Mouse (Mus musculus) naive thymus-derived CD4-positive, alpha-beta T cell, adult 5 months (primary cell): ENCODE data around the gene Clec4a1. TPM values are rescaled to one million over a fixed set of nuclear protein-coding genes. Genes with fewer than 3 reads are reported as not detected.

Experiments used
- polyA plus RNA-seq: library from polyadenylated mRNA; unstranded; fragments of 100-300 nt; shearing (Covaris generic); gene quantifications from one replicate; pipeline ENCODE4 v1.2.1, GENCODE M21; 2017

The Clec4a1 gene
- polyA plus RNA-seq = not detected

DNA sequence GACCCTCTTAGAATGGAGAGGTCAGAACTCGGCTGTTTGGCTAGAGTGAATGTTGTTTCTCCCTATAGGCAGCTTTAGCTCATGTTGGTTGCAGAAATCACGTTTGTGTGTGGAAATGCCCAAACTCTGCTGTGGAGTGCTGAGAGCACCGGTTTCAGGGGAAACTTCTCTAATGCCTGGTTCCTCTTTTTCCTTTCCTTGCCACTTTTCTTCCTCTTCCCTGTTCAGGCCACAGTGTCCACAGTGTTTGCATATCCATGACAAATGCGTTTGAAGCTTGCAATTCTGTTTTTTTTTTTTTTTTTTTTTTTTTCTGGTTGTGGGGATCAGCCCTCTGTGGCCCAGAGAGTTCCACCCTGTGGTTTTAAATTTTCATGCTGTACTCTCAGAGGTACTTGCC is at the start of gene Clec4a1:
Gene Clec4a1 (plus strand): TSS at position 398 of the 400 bp plus-strand sequence.

DNA sequence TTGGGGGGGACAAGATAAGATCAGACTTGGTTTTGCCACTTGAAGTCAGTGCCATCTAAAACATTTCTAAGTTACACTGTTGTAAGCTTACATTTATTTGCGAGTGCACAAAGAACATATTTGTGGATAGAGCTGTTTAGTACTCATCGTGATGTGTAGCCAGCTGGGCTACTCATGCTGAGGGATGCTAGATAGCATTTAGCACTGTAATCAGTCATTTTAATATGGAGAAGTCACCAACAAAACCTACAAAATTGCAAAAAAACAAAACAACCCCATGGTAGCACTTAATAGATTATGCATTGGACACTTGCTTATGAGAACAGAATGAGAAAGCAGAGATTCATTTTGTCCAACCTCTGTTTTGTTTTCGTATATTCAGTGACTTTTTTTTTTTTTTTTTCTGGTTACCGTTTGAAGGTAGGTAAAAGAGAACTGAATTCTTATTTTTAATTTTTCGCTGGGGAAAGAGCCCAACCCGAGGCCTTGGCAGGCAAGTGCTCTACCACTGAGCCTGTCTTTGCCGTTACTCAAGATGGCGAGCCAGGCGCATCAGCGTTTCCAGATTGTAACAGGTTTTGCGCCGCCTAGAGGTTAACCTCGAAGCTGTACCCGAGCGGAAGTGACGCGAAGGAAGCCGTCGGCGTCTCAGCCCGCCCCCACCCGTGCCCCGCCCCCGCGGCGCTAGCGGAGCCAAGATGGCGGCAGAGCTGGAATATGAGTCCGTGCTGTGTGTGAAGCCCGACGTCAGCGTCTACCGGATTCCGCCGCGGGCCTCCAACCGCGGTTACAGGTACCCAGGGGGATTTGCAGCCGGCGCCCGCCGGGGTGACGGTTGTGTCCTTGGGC is 47.6 kb upstream of the Clec4a1 start, which contains the start of gene Necap1:
Gene Necap1 (plus strand): TSS at position 604 of the 849 bp plus-strand sequence.

DNA sequence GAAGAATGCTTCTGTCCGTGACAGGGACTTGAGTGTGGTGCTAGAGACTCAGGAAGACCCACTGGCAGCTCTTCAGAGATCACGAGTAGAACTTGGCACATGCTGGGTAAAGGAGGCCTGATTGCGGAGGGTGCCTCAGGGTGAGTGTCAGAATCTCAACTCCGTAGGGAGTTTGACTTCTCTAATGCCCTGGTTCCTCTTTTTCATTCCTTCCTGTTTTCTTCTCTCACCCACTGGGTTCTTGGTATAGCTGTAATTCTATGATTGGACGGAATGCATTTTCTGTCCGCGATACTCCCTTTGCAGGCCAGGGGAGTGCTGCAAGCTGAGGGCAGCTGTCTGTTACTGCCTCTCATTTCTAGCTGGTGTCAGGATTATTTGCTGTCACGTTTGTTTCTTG is 30.8 kb downstream of the Clec4a1 start, which contains the start of gene Clec4a3:
Gene Clec4a3 (plus strand): TSS at position 115 of the 400 bp plus-strand sequence.

Other genes with a start within 250 kb of the Clec4a1 start
- not detected for gene Nanog, start 214.4 kb upstream of the Clec4a1 start, polyA plus RNA-seq
- gene Slc2a3, start 120.2 kb upstream of the Clec4a1 start, polyA plus RNA-seq = 29.8 TPM
- 40.7 TPM for gene Foxj2, start 101.9 kb upstream of the Clec4a1 start, polyA plus RNA-seq
- gene C3ar1, start 65.7 kb upstream of the Clec4a1 start, polyA plus RNA-seq = 0.07 TPM
- gene Necap1, start 47.4 kb upstream of the Clec4a1 start, polyA plus RNA-seq = 59.3 TPM
- gene Clec4a3, start 30.7 kb downstream of the Clec4a1 start, polyA plus RNA-seq = not detected
- not detected for gene Clec4a4, start 68.5 kb downstream of the Clec4a1 start, polyA plus RNA-seq
- gene Clec4b1, start 128.1 kb downstream of the Clec4a1 start, polyA plus RNA-seq = not detected
- not detected for gene Clec4a2, start 184.6 kb downstream of the Clec4a1 start, polyA plus RNA-seq